In the genomic region with DNA sequence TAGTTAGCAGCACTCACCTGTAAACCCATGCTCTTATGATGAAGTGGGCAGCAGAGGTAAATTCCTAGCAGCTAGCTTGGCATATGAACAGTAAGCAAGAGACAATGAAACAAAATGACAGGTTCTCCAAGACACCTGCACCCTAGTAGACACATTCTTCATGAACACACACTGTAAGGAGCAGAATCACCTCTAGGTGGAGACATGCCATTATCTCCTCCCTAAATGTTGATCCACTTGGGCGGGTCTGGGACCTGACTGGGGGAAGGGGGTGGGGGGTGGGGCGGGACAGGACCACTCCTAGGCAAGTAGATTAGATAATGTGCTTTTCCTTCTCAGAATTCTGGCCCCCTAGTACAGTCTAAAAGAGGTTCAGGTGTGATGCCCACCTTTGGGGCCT, we compare ENCODE assay signal across 9 mouse cellular contexts. TPM values are rescaled to one million over a fixed set of nuclear protein-coding genes. Genes with fewer than 3 reads are reported as not detected.
A peak's percentile ranks its signal among the peaks of the same experiment; 100 is the strongest.
DNase-seq lines count a peak whose midpoint lies in the region; ATAC-seq and TF ChIP-seq lines count a peak whose summit lies in the region.
"Had no signal": no experiment of that assay in that cellular context is flagged by ENCODE, and none has a peak within 500 bp of the region (broad histone marks: within the 10 kb centered on the region; RNA-seq: fewer than 3 reads in every experiment).

No protein-coding gene starts in this region.

- no peaks in the 10 kb centered on the region for H3K36me3 ChIP-seq in midbrain, postnatal 0 days (ENCODE audit: insufficient read depth, low read length)
- H3K36me3 ChIP-seq in midbrain, embryonic 11.5 days (ENCODE audit: control insufficient read depth, insufficient read depth, low read length), result no peaks in the 10 kb centered on the region

- TF ChIP-seq CTCF in midbrain, postnatal 0 days (IDR thresholded peaks at IDR 0.05), result peak; percentile 63

- H3K9ac ChIP-seq in midbrain, postnatal 0 days (replicated peaks; ENCODE audit: low read length, poor library complexity, severe bottlenecking), result no peak overlapping the region
- no peak overlapping the region for H3K9ac ChIP-seq in midbrain, embryonic 11.5 days (ENCODE audit: low read length)

- no peaks in the 10 kb centered on the region for H3K9me3 ChIP-seq in midbrain, postnatal 0 days (ENCODE audit: low read length)
- H3K9me3 ChIP-seq in midbrain, embryonic 11.5 days (ENCODE audit: control insufficient read depth, low read length), result no peaks in the 10 kb centered on the region

- 0% methylated on average over 2 of the region's 2 CpGs for WGBS in midbrain, postnatal 0 days
- 4% methylated on average over 2 of the region's 2 CpGs for WGBS in midbrain, embryonic 11.5 days

- peak; percentile 21 for DNase-seq in adrenal gland, adult 2 months
- no peak for DNase-seq in adrenal gland, adult 8-10 months
- DNase-seq in midbrain, postnatal 0 days (ENCODE audit: low spot score), result peak; percentile 34
- DNase-seq in midbrain, embryonic 11.5 days (ENCODE audit: low spot score, missing footprints), result no peak
- peak; percentile 79 for DNase-seq in induced T-regulatory cell, adult 2 months (ENCODE audit: low read depth)
- DNase-seq in lung, postnatal 36 days, result peak; percentile 72
- no peak for DNase-seq in gastrocnemius, adult 18-20 months (ENCODE audit: low spot score)
- DNase-seq in gastrocnemius, postnatal 4 days (ENCODE audit: low spot score in 2 of 2), result no peak

- no peak overlapping the region for H3K27ac ChIP-seq in midbrain, postnatal 0 days (ENCODE audit: low read depth, low read length)
- no peak overlapping the region for H3K27ac ChIP-seq in midbrain, embryonic 11.5 days (ENCODE audit: low read depth, low read length)

- ATAC-seq in midbrain, postnatal 0 days (ENCODE audit: low FRiP score), result no peak
- ATAC-seq in midbrain, embryonic 11.5 days (ENCODE audit: low FRiP score), result no peak

- H3K4me3 ChIP-seq in midbrain, postnatal 0 days (ENCODE audit: low read depth, low read length), result no peak overlapping the region
- no peak overlapping the region for H3K4me3 ChIP-seq in midbrain, embryonic 11.5 days (ENCODE audit: low read depth, low read length)

- H3K4me1 ChIP-seq in midbrain, postnatal 0 days (ENCODE audit: insufficient read depth, low read length), result no peaks in the 10 kb centered on the region
- no peaks in the 10 kb centered on the region for H3K4me1 ChIP-seq in midbrain, embryonic 11.5 days (ENCODE audit: control insufficient read depth, insufficient read depth, low read length)

- no peaks in the 10 kb centered on the region for H3K27me3 ChIP-seq in midbrain, postnatal 0 days (ENCODE audit: insufficient read depth, low read length)
- H3K27me3 ChIP-seq in midbrain, embryonic 11.5 days (ENCODE audit: control insufficient read depth, insufficient read depth, low read length), result no peaks in the 10 kb centered on the region

- H3K4me2 ChIP-seq in midbrain, postnatal 0 days (ENCODE audit: low read depth, low read length, poor library complexity, severe bottlenecking), result no peak overlapping the region
- H3K4me2 ChIP-seq in midbrain, embryonic 11.5 days, result no peak overlapping the region

RNA-seq across cellular contexts. Expression of a gene that starts 13.8 kb away (rescaled TPM):
- total RNA-seq in adrenal gland, adult 2 months (2021), result 100 to 1,000 TPM; 208 to 632 TPM
- polyA plus RNA-seq in adrenal gland, adult 2 months (2012; rRNA removed), result 253 and 549 TPM in 2 replicates
- 100 to 1,000 TPM; 152 to 387 (median 263) TPM for total RNA-seq in adrenal gland, adult 8-10 months (2022)
- total RNA-seq in midbrain, postnatal 0 days (2014; rRNA removed), result 382 and 401 TPM in 2 replicates
- polyA plus RNA-seq in midbrain, postnatal 0 days (2015; fragmentation: Nextera tagmentation; extraction: Ambion mirVana), result 407 and 423 TPM in 2 replicates
- 342 TPM in 2 replicates for polyA plus RNA-seq in midbrain, embryonic 11.5 days (2014; fragmentation: Nextera tagmentation; extraction: Ambion mirVana)
- total RNA-seq in gastrocnemius, adult 18-20 months (2021), result 10 to 100 TPM; 27.2 to 27.8 TPM
- 10 to 100 TPM; 61.4 to 80.2 TPM for total RNA-seq in gastrocnemius, postnatal 4 days (2021)

RNA-seq across cellular contexts. Expression of a gene that starts 14.6 kb away (rescaled TPM):
- total RNA-seq in adrenal gland, adult 2 months (2021), result not detected
- not detected in 2 replicates for polyA plus RNA-seq in adrenal gland, adult 2 months (2012; rRNA removed)
- not detected for total RNA-seq in adrenal gland, adult 8-10 months (2022)
- not detected in 2 replicates for total RNA-seq in midbrain, postnatal 0 days (2014; rRNA removed)
- polyA plus RNA-seq in midbrain, postnatal 0 days (2015; fragmentation: Nextera tagmentation; extraction: Ambion mirVana), result not detected in 2 replicates
- polyA plus RNA-seq in midbrain, embryonic 11.5 days (2014; fragmentation: Nextera tagmentation; extraction: Ambion mirVana), result not detected in 2 replicates
- total RNA-seq in gastrocnemius, adult 18-20 months (2021), result not detected
- total RNA-seq in gastrocnemius, postnatal 4 days (2021), result not detected
- polyA plus RNA-seq: lung, embryonic 16.5 days had no signal

RNA-seq across cellular contexts. Expression of a gene that starts 20.4 kb away (rescaled TPM):
- under 1 TPM in 1 of 2 experiments, not detected in 1; 0.81 TPM for total RNA-seq in adrenal gland, adult 2 months (2021)
- polyA plus RNA-seq in adrenal gland, adult 2 months (2012; rRNA removed), result 0.55 TPM in 1 of 2 replicates, not detected in the other
- under 1 TPM in 2 of 4 experiments, not detected in 2; 0.10 to 0.11 TPM for total RNA-seq in adrenal gland, adult 8-10 months (2022)
- total RNA-seq in midbrain, postnatal 0 days (2014; rRNA removed), result 0.47 TPM in 1 of 2 replicates, not detected in the other
- 0.05 and 0.10 TPM in 2 replicates for polyA plus RNA-seq in midbrain, postnatal 0 days (2015; fragmentation: Nextera tagmentation; extraction: Ambion mirVana)
- 1.7 and 2.2 TPM in 2 replicates for polyA plus RNA-seq in midbrain, embryonic 11.5 days (2014; fragmentation: Nextera tagmentation; extraction: Ambion mirVana)
- not detected for total RNA-seq in gastrocnemius, adult 18-20 months (2021)
- total RNA-seq in gastrocnemius, postnatal 4 days (2021), result 1 to 10 TPM in 1 of 2 experiments, not detected in 1; 1.1 TPM

RNA-seq across cellular contexts. Expression of a gene that starts 22.4 kb away (rescaled TPM):
- 10 to 100 TPM; 23.3 to 32.5 TPM for total RNA-seq in adrenal gland, adult 2 months (2021)
- 56.4 and 66.6 TPM in 2 replicates for polyA plus RNA-seq in adrenal gland, adult 2 months (2012; rRNA removed)
- 10 to 100 TPM; 33.8 to 46.8 (median 41.1) TPM for total RNA-seq in adrenal gland, adult 8-10 months (2022)
- 177 and 187 TPM in 2 replicates for total RNA-seq in midbrain, postnatal 0 days (2014; rRNA removed)
- polyA plus RNA-seq in midbrain, postnatal 0 days (2015; fragmentation: Nextera tagmentation; extraction: Ambion mirVana), result 103 and 107 TPM in 2 replicates
- 25.2 and 28.0 TPM in 2 replicates for polyA plus RNA-seq in midbrain, embryonic 11.5 days (2014; fragmentation: Nextera tagmentation; extraction: Ambion mirVana)
- 10 to 100 TPM; 15.4 to 20.2 TPM for total RNA-seq in gastrocnemius, adult 18-20 months (2021)
- 10 to 100 TPM; 13.3 to 14.0 TPM for total RNA-seq in gastrocnemius, postnatal 4 days (2021)

RNA-seq across cellular contexts. Expression of a gene that starts 44.5 kb away (rescaled TPM):
- 1 to 10 TPM; 2.4 to 6.6 TPM for total RNA-seq in adrenal gland, adult 2 months (2021)
- polyA plus RNA-seq in adrenal gland, adult 2 months (2012; rRNA removed), result 20.9 and 34.5 TPM in 2 replicates
- total RNA-seq in adrenal gland, adult 8-10 months (2022), result 10 to 100 TPM in 2 of 4 experiments, 1 to 10 TPM in 2; 6.8 to 22.2 (median 10.1) TPM
- 94.8 and 97.8 TPM in 2 replicates for total RNA-seq in midbrain, postnatal 0 days (2014; rRNA removed)
- polyA plus RNA-seq in midbrain, postnatal 0 days (2015; fragmentation: Nextera tagmentation; extraction: Ambion mirVana), result 44.8 and 46.7 TPM in 2 replicates
- polyA plus RNA-seq in midbrain, embryonic 11.5 days (2014; fragmentation: Nextera tagmentation; extraction: Ambion mirVana), result 4.5 and 4.7 TPM in 2 replicates
- total RNA-seq in gastrocnemius, adult 18-20 months (2021), result under 1 TPM; 0.14 to 0.26 TPM
- total RNA-seq in gastrocnemius, postnatal 4 days (2021), result under 1 TPM; 0.39 to 0.91 TPM

Comparison
In these comparisons a context has a peak if more than half of its experiments do, and no peak if none do; other contexts are left out.
1. DNase-seq: peak in adrenal gland, adult 2 months (single experiment), midbrain, postnatal 0 days (single experiment), induced T-regulatory cell, adult 2 months (single experiment) and lung, postnatal 36 days (single experiment); none in adrenal gland, adult 8-10 months (single experiment), midbrain, embryonic 11.5 days (single experiment), gastrocnemius, adult 18-20 months (single experiment) and gastrocnemius, postnatal 4 days (0 of 2).